In the genomic region with DNA sequence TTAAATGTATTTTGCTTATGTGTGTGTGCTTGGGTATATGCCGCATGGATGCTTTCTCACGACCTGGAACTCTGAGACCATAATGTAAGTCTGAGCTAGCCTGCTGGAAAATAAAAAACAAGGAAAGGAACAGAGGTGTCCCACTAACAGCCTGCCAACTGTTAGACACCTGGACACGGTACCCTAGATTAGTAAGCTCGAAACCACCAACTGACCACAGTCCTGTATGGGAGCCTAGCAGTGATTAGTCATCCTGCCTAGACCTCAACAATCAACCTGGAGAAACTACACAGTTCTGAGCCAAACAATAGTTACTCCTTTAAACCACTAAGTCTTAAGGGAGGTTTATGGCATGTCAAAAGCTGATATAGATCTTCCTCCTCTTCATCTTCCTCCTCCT, we compare ENCODE assay signal across 24 mouse cellular contexts. TPM values are rescaled to one million over a fixed set of nuclear protein-coding genes. Genes with fewer than 3 reads are reported as not detected.
"Had no signal": no experiment of that assay in that cellular context is flagged by ENCODE, and none has a peak within 500 bp of the region (broad histone marks: within the 10 kb centered on the region; RNA-seq: fewer than 3 reads in every experiment).

No protein-coding gene starts in this region.

- H3K4me1 ChIP-seq: midbrain, embryonic 10.5 days; midbrain, embryonic 13.5 days; midbrain, embryonic 15.5 days; neural tube, embryonic 15.5 days had no signal

- H3K27ac ChIP-seq: midbrain, embryonic 10.5 days; midbrain, embryonic 13.5 days; midbrain, embryonic 15.5 days; neural tube, embryonic 13.5 days; neural tube, embryonic 15.5 days had no signal

- H3K27me3 ChIP-seq: midbrain, embryonic 13.5 days; midbrain, embryonic 15.5 days; neural tube, embryonic 13.5 days; neural tube, embryonic 15.5 days had no signal

- H3K4me2 ChIP-seq: lung, embryonic 14.5 days; midbrain, embryonic 13.5 days; midbrain, embryonic 15.5 days; neural tube, embryonic 13.5 days; neural tube, embryonic 15.5 days had no signal

- H3K9ac ChIP-seq: lung, embryonic 14.5 days; midbrain, embryonic 13.5 days; midbrain, embryonic 15.5 days; neural tube, embryonic 13.5 days; neural tube, embryonic 15.5 days had no signal

- H3K36me3 ChIP-seq: midbrain, embryonic 10.5 days; midbrain, embryonic 13.5 days; midbrain, embryonic 15.5 days; neural tube, embryonic 13.5 days; neural tube, embryonic 15.5 days had no signal

- H3K4me3 ChIP-seq: midbrain, embryonic 10.5 days; midbrain, embryonic 13.5 days; midbrain, embryonic 15.5 days; myocyte; neural tube, embryonic 13.5 days; neural tube, embryonic 15.5 days had no signal

- DNase-seq: lung, adult 18-20 months; lung, embryonic 14.5 days; lung, postnatal 10 days; lung, postnatal 4 days; retina, postnatal 1 day; right cerebral cortex, adult 18-20 months; right cerebral cortex, postnatal 25 days; right cerebral cortex, postnatal 4 days; spleen, adult 18-20 months; thymus, adult 18-20 months; thymus, postnatal 14 days; thymus, postnatal 36 days had no signal

- H3K9me3 ChIP-seq: midbrain, embryonic 10.5 days; midbrain, embryonic 13.5 days; midbrain, embryonic 15.5 days; neural tube, embryonic 15.5 days had no signal

RNA-seq across cellular contexts. Expression of a gene that starts 10.5 kb away (rescaled TPM):
- total RNA-seq: megakaryocyte, adult 5-6 weeks; megakaryocyte-erythroid progenitor cell, adult 5-6 weeks had no signal
- polyA plus RNA-seq: liver, embryonic 16.5 days; neural tube, embryonic 11.5 days; small intestine, adult 2 months; stomach, embryonic 16.5 days had no signal

RNA-seq across cellular contexts. Expression of a gene that starts 12.9 kb away (rescaled TPM):
- total RNA-seq: megakaryocyte-erythroid progenitor cell, adult 5-6 weeks had no signal
